Mouse (Mus musculus) liver, postnatal 0 days (tissue): ENCODE data around the gene Duox1.

Source experiments
- CTCF ChIP-seq: sonication (generic); IDR thresholded peaks from 2 replicates; pipeline ENCODE4 v1.5.1; 2016; ENCODE audit warnings: antibody characterized with exemption, low read depth
- EP300 ChIP-seq: IDR thresholded peaks from 2 replicates; pipeline ENCODE4 v1.6.1; 2016; ENCODE audit warnings: antibody characterized with exemption, low read depth, mild to moderate bottlenecking

DNA sequence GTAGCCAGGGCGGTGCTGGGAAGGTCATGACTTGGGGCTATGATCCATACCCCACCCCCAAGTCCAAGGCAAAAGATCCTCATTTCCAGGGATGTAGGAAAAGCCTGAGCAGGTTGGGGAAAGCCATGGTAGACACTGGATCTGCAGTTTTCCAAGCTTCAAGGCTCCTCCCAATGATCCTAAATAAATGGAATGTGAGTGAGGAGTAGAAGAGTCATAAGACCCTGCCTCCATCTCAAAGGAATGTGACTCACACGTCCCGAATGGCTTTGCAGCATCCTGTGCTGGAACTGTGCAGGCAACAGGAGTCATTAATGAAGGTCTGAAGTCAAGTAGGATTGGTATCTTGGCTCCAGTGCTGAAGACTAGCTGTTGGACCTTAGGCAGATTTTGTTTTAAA is 12.5 kb downstream of the Duox1 start:
- TF ChIP-seq EP300, result no peak
- TF ChIP-seq CTCF, result no peak
